Mouse (Mus musculus): Measurements from ENCODE around the gene Rhoh. TPM values are rescaled to one million over a fixed set of nuclear protein-coding genes. Genes with fewer than 3 reads are reported as not detected.

Rhoh gene
- total and polyA plus RNA-seq, 3 experiments, result 12.1 to 22.1 (median 18.9) TPM

GRCm38 (mm10) chr5:65866591-65866990 lies 5.6 kb downstream of the Rhoh start:
- Histone ChIP-seq H3K79me2 (replicated peaks; ENCODE audit: control insufficient read depth, extremely low read depth, insufficient read depth, poor library complexity, severe bottlenecking) (peaks cover 80% of the 10 kb centered on the region), H3K4me2 (ENCODE audit: insufficient read depth, low read depth, poor library complexity, severe bottlenecking) (peak overlapping the region; percentile 67), H3K4me3 (replicated peaks in 1 of 3; ENCODE audit: low read depth in 2 of 3, low read length in 2 of 3, poor library complexity in 1 of 3) (peak overlapping the region in 2 of 3 experiments; percentile 17 to 65), H3K36me3 (replicated peaks in 1 of 2; ENCODE audit: control insufficient read depth in 1 of 2, insufficient read depth in 1 of 2, low read length in 1 of 2) (peaks cover 4 to 22% of the 10 kb centered on the region in 2 experiments), H3K27me3 (replicated peaks) (no peaks in the 10 kb centered on the region), H3K4me1 (ENCODE audit: control insufficient read depth in 1 of 2, insufficient read depth in 2 of 2) (peaks cover 8 to 72% of the 10 kb centered on the region in 2 experiments), H3K9ac (ENCODE audit: insufficient read depth, low read depth) (peak overlapping the region; percentile 50), H3K9me3 (replicated peaks; ENCODE audit: low read length) (no peaks in the 10 kb centered on the region), H3K27ac (ENCODE audit: insufficient read depth, low read depth) (no peak overlapping the region)
- in situ Hi-C loops (cut with MboI; ENCODE audit: low pct_ligation_motif_present, low pct_unique_long_range_greater_than_20kb, low sequenced_read_pairs), result no loop called here
- TF ChIP-seq BHLHE40 (IDR thresholded peaks at IDR 0.05; ENCODE audit: low read depth, low read length) (no peak), PAX5 (IDR thresholded peaks at IDR 0.05; ENCODE audit: low read length) (no peak), RAD21 (IDR thresholded peaks at IDR 0.05; ENCODE audit: low read depth, low read length) (no peak), MAX (IDR thresholded peaks at IDR 0.05; ENCODE audit: low read length) (no peak), TBP (conservative IDR thresholded peaks at IDR 0.05; ENCODE audit: low read depth, low read length) (no peak), SIN3A (IDR thresholded peaks at IDR 0.05; ENCODE audit: low read length) (no peak), RCOR1 (conservative IDR thresholded peaks at IDR 0.05; ENCODE audit: low read depth, low read length) (no peak), JUN (IDR thresholded peaks at IDR 0.05; ENCODE audit: insufficient read depth, low read depth, low read length) (no peak), JUND (conservative IDR thresholded peaks at IDR 0.05; ENCODE audit: low read depth, low read length) (no peak), GABPA (IDR thresholded peaks at IDR 0.05; ENCODE audit: insufficient replicate concordance, low read depth, low read length) (no peak), CTCF (conservative IDR thresholded peaks at IDR 0.05 in 1 of 2, IDR thresholded peaks at IDR 0.05 in 1 of 2; ENCODE audit: low read depth in 2 of 2, low read length in 2 of 2) (no peak), IRF4 (IDR thresholded peaks at IDR 0.05; ENCODE audit: low read depth, low read length) (no peak), ZKSCAN1 (IDR thresholded peaks at IDR 0.05; ENCODE audit: borderline replicate concordance, low read depth, low read length) (no peak), MAZ (IDR thresholded peaks at IDR 0.05; ENCODE audit: low read depth, low read length) (no peak), POLR2A (IDR thresholded peaks at IDR 0.05; ENCODE audit: low read depth, low read length) (no peak), USF1 (IDR thresholded peaks at IDR 0.05; ENCODE audit: low read depth, low read length) (no peak)
- dilution Hi-C loops (cut with MboI; ENCODE audit: extremely low pct_ligation_motif_present, extremely low pct_unique_long_range_greater_than_20kb, low sequenced_read_pairs), result no loop called here
- DNase-seq (ENCODE audit: extremely low read depth), result no peak

GRCm38 (mm10) chr5:65867380-65868116 lies 6.5 kb downstream of the Rhoh start:
- peak; percentile 22; the same call in 1 of the 2 replicates for TF ChIP-seq IRF4 (IDR thresholded peaks at IDR 0.05; ENCODE audit: low read depth, low read length)
- no peak for TF ChIP-seq CHD2 (IDR thresholded peaks at IDR 0.05; ENCODE audit: low read length)
- Histone ChIP-seq H3K4me3 (replicated peaks in 1 of 3; ENCODE audit: low read depth in 2 of 3, low read length in 2 of 3, poor library complexity in 1 of 3) (peak overlapping the region in 1 of 3 experiments; percentile 11), H3K4me2 (ENCODE audit: insufficient read depth, low read depth, poor library complexity, severe bottlenecking) (peak overlapping the region; percentile 67), H3K36me3 (replicated peaks in 1 of 2; ENCODE audit: control insufficient read depth in 1 of 2, insufficient read depth in 1 of 2, low read length in 1 of 2) (peaks cover 4 to 28% of the 10 kb centered on the region in 2 experiments), H3K9ac (ENCODE audit: insufficient read depth, low read depth) (peak overlapping the region; percentile 50), H3K4me1 (ENCODE audit: control insufficient read depth in 1 of 2, insufficient read depth in 2 of 2) (peaks cover 12 to 76% of the 10 kb centered on the region in 2 experiments), H3K27me3 (replicated peaks) (no peaks in the 10 kb centered on the region), H3K79me2 (replicated peaks; ENCODE audit: control insufficient read depth, extremely low read depth, insufficient read depth, poor library complexity, severe bottlenecking) (peaks cover 90% of the 10 kb centered on the region), H3K9me3 (replicated peaks; ENCODE audit: low read length) (no peaks in the 10 kb centered on the region), H3K27ac (ENCODE audit: insufficient read depth, low read depth) (no peak overlapping the region)
- in situ Hi-C loops (cut with MboI; ENCODE audit: low pct_ligation_motif_present, low pct_unique_long_range_greater_than_20kb, low sequenced_read_pairs) (no loop called here), dilution Hi-C loops (cut with MboI; ENCODE audit: extremely low pct_ligation_motif_present, extremely low pct_unique_long_range_greater_than_20kb, low sequenced_read_pairs) (no loop called here)
- no peak for DNase-seq (ENCODE audit: extremely low read depth)

Data from CH12.LX (cell line).